Mouse (Mus musculus): ENCODE results near the gene Capn2. TPM values are rescaled to one million over a fixed set of nuclear protein-coding genes. Genes with fewer than 3 reads are reported as not detected.

The Capn2 gene
- polyA plus RNA-seq, 1 experiment from 2014 or later: 152 TPM

DNA sequence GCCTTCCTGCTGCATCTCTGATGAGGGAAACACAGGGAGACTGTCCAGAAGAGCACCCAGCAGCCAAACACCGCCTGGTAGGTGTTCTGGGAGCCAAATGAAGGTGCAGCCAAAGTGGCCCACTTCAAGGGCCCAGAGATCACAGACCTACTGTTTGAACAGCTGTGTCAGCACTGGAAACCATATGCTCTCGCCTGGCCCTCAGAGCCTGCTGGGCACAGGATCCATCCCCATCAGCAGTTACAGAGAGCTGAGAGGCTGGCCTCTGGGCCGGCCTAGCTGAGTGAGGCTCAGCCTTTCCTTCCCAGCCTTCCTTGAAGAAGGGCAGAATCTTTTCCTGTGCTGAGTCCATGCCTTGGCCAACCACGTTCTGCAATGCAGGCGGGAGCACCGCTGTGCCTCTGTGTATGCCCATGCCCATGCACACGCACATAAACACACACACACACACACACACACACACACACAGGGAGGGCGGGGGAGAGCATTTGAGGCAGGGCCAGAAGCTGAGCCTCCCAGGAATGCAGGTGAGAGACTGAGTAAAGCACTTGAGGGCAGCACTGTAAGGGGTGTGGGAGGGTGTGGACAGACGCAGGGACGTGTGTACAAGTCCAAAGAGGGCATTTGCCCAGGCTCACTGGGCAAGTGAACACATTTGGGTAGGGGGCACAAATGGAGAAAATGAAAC lies 8.2 kb downstream of the Capn2 start:
- peaks cover 66% of the 10 kb centered on the region for H3K36me3 ChIP-seq

GRCm38 (mm10) chr1:182506229-182506986 lies 11.0 kb downstream of the Capn2 start:
- ATAC-seq (ENCODE audit: insufficient number of reproducible peaks, insufficient read depth, low FRiP score, low TSS enrichment): no peak
- 66% methylated on average over 7 of the region's 7 CpGs for WGBS
- H3K9ac ChIP-seq: no peak overlapping the region
- no peaks in the 10 kb centered on the region for H3K27me3 ChIP-seq
- H3K4me1 ChIP-seq: peaks cover 15% of the 10 kb centered on the region
- no peaks in the 10 kb centered on the region for H3K9me3 ChIP-seq
- H3K36me3 ChIP-seq: peaks cover 51% of the 10 kb centered on the region
- peak overlapping the region; percentile 64; the same call in 1 of the 2 replicates for H3K27ac ChIP-seq
- H3K4me2 ChIP-seq (replicated peaks): no peak overlapping the region
- no peak overlapping the region for H3K4me3 ChIP-seq

More for the DNA sequence above, 8.2 kb downstream of the Capn2 start:
- H3K27me3 ChIP-seq: no peaks in the 10 kb centered on the region
- H3K4me2 ChIP-seq (replicated peaks): no peak overlapping the region
- peaks cover 11% of the 10 kb centered on the region for H3K4me1 ChIP-seq
- ATAC-seq (ENCODE audit: insufficient number of reproducible peaks, insufficient read depth, low FRiP score, low TSS enrichment): no peak
- no peak overlapping the region for H3K9ac ChIP-seq
- H3K27ac ChIP-seq: no peak overlapping the region
- H3K4me3 ChIP-seq: no peak overlapping the region
- no peaks in the 10 kb centered on the region for H3K9me3 ChIP-seq
- 69% methylated on average over 10 of the region's 10 CpGs for WGBS

- ATAC-seq (ENCODE audit: insufficient number of reproducible peaks, insufficient read depth, low FRiP score, low TSS enrichment): no peak
- Histone ChIP-seq H3K36me3 (peaks cover 40% of the 10 kb centered on the region), H3K27ac (no peak overlapping the region; the same call in 1 of the 2 replicates), H3K4me1 (peaks cover 15% of the 10 kb centered on the region), H3K4me2 (replicated peaks) (no peak overlapping the region), H3K9ac (no peak overlapping the region), H3K27me3 (no peaks in the 10 kb centered on the region), H3K9me3 (no peaks in the 10 kb centered on the region), H3K4me3 (no peak overlapping the region)
- WGBS: 86% methylated on average over 3 of the region's 3 CpGs
These were observed 12.1 kb downstream of the Capn2 start for GRCm38 (mm10) chr1:182505291-182505690.

DNA sequence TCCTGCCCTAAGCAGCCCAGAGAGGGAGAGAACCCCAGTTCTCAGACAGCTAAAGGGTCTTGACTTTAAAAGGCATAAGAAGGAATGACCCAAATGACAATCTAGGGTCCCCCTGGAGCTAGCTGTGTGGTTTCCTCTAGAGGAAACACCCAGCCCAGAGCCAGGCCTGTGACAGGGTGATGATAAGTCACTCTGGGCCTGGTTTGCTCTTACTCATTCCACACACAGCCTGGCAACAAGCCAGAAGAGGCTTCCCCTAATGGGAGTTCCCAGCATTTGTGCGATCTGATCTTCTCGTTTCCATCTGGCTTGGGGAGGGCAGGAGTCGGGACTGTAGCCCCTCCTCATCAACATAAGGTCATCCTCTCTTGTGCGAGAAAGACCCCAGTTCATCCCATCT lies 13.2 kb downstream of the Capn2 start:
- Histone ChIP-seq H3K4me2 (replicated peaks) (no peak overlapping the region), H3K9ac (no peak overlapping the region), H3K27me3 (no peaks in the 10 kb centered on the region), H3K4me1 (peaks cover 15% of the 10 kb centered on the region), H3K9me3 (no peaks in the 10 kb centered on the region), H3K36me3 (peaks cover 29% of the 10 kb centered on the region), H3K27ac (no peak overlapping the region), H3K4me3 (no peak overlapping the region)
- no peak for ATAC-seq (ENCODE audit: insufficient number of reproducible peaks, insufficient read depth, low FRiP score, low TSS enrichment)
- WGBS: 28% methylated on average over 4 of the region's 4 CpGs

GRCm38 (mm10) chr1:182503206-182503900 lies 14.1 kb downstream of the Capn2 start:
- Histone ChIP-seq H3K4me1 (peaks cover 15% of the 10 kb centered on the region), H3K27me3 (no peaks in the 10 kb centered on the region), H3K9me3 (no peaks in the 10 kb centered on the region), H3K36me3 (peaks cover 24% of the 10 kb centered on the region), H3K4me3 (no peak overlapping the region), H3K9ac (no peak overlapping the region), H3K27ac (no peak overlapping the region), H3K4me2 (replicated peaks) (no peak overlapping the region)
- no peak for ATAC-seq (ENCODE audit: insufficient number of reproducible peaks, insufficient read depth, low FRiP score, low TSS enrichment)
- 89% methylated on average over 13 of the region's 13 CpGs for WGBS

GRCm38 (mm10) chr1:182502491-182503050 lies 14.8 kb downstream of the Capn2 start:
- WGBS: 84% methylated on average over 7 of the region's 7 CpGs
- Histone ChIP-seq H3K9me3 (no peaks in the 10 kb centered on the region), H3K4me3 (no peak overlapping the region), H3K36me3 (peaks cover 24% of the 10 kb centered on the region), H3K27me3 (no peaks in the 10 kb centered on the region), H3K9ac (no peak overlapping the region), H3K4me1 (peaks cover 15% of the 10 kb centered on the region), H3K4me2 (replicated peaks) (no peak overlapping the region), H3K27ac (no peak overlapping the region)
- 0 out of 2 replicates have a peak, but pooled peaks have one; percentile 22 for ATAC-seq (ENCODE audit: insufficient number of reproducible peaks, insufficient read depth, low FRiP score, low TSS enrichment)

GRCm38 (mm10) chr1:182501815-182502405 lies 15.5 kb downstream of the Capn2 start:
- WGBS: 86% methylated on average over 7 of the region's 7 CpGs
- ATAC-seq (ENCODE audit: insufficient number of reproducible peaks, insufficient read depth, low FRiP score, low TSS enrichment): no peak
- Histone ChIP-seq H3K36me3 (peaks cover 29% of the 10 kb centered on the region), H3K4me2 (replicated peaks) (no peak overlapping the region), H3K4me3 (no peak overlapping the region), H3K27ac (no peak overlapping the region), H3K9me3 (no peaks in the 10 kb centered on the region), H3K27me3 (no peaks in the 10 kb centered on the region), H3K9ac (no peak overlapping the region), H3K4me1 (peaks cover 20% of the 10 kb centered on the region)

DNA sequence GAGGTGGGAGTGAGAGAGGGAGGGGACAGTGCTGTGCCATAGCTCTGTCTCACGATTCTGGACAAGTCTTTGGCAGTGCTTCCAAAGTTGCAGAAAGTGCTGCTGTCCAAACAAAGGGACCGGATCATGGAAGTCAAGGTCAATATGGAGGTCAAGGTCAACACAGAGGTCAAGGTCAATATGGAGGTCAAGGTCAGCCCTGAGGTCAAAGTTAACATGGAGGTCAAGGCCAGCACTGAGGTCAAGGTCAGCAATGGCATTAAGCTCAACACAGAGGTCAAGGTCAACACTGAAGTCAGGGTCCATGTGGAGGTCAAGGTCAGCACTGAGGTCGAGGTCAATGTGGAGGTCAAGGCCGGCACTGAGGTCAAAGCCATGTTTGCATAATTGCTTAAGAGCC lies 16.6 kb downstream of the Capn2 start:
- WGBS: 82% methylated on average over 4 of the region's 4 CpGs
- Histone ChIP-seq H3K36me3 (peaks cover 29% of the 10 kb centered on the region), H3K9me3 (no peaks in the 10 kb centered on the region), H3K4me1 (peaks cover 29% of the 10 kb centered on the region), H3K27me3 (no peaks in the 10 kb centered on the region), H3K4me3 (no peak overlapping the region), H3K4me2 (replicated peaks) (no peak overlapping the region), H3K27ac (no peak overlapping the region), H3K9ac (no peak overlapping the region)
- ATAC-seq (ENCODE audit: insufficient number of reproducible peaks, insufficient read depth, low FRiP score, low TSS enrichment): no peak

DNA sequence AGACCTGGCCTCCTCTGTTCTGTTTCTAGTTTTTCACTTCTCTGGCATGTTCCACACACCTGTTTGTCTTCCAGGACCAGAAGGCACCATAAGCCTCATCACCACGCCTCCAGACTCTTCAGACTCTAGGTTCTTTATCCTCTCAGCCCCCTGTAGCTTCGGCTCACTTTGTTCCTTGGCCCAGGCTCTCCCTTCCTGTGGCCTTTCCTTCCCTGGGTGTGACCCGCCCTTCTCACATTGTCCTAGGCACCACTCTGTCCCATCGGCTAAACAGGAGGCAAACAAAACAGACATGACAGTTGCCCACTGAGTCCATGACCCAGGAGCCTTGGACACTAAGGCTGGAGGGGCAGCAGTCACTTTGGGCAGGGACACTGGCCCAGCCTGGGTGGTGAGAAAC lies 17.2 kb downstream of the Capn2 start:
- no peaks in the 10 kb centered on the region for H3K27me3 ChIP-seq
- WGBS: 80% methylated on average over 4 of the region's 4 CpGs
- peaks cover 23% of the 10 kb centered on the region for H3K36me3 ChIP-seq
- no peak for ATAC-seq (ENCODE audit: insufficient number of reproducible peaks, insufficient read depth, low FRiP score, low TSS enrichment)
- H3K9ac ChIP-seq: no peak overlapping the region
- peaks cover 29% of the 10 kb centered on the region for H3K4me1 ChIP-seq
- no peak overlapping the region for H3K27ac ChIP-seq
- H3K4me2 ChIP-seq (replicated peaks): no peak overlapping the region
- H3K9me3 ChIP-seq: no peaks in the 10 kb centered on the region
- no peak overlapping the region for H3K4me3 ChIP-seq

- Histone ChIP-seq H3K27me3 (no peaks in the 10 kb centered on the region), H3K27ac (no peak overlapping the region), H3K36me3 (peaks cover 18% of the 10 kb centered on the region; the same call in 1 of the 2 replicates), H3K4me1 (peaks cover 30% of the 10 kb centered on the region), H3K9me3 (no peaks in the 10 kb centered on the region), H3K4me2 (replicated peaks) (no peak overlapping the region), H3K4me3 (no peak overlapping the region), H3K9ac (no peak overlapping the region)
- no peak for ATAC-seq (ENCODE audit: insufficient number of reproducible peaks, insufficient read depth, low FRiP score, low TSS enrichment)
- WGBS: 82% methylated on average over 9 of the region's 9 CpGs
These were observed 17.8 kb downstream of the Capn2 start for GRCm38 (mm10) chr1:182499443-182500089.

- Histone ChIP-seq H3K36me3 (peaks cover 18% of the 10 kb centered on the region; the same call in 1 of the 2 replicates), H3K4me1 (peaks cover 17% of the 10 kb centered on the region; the same call in 1 of the 2 replicates), H3K9ac (no peak overlapping the region), H3K27ac (no peak overlapping the region), H3K4me2 (replicated peaks) (no peak overlapping the region), H3K27me3 (no peaks in the 10 kb centered on the region), H3K9me3 (no peaks in the 10 kb centered on the region), H3K4me3 (no peak overlapping the region)
- ATAC-seq (ENCODE audit: insufficient number of reproducible peaks, insufficient read depth, low FRiP score, low TSS enrichment): no peak
- 64% methylated on average over 4 of the region's 4 CpGs for WGBS
These were observed 19.7 kb downstream of the Capn2 start for GRCm38 (mm10) chr1:182497736-182498135.

All from embryonic facial prominence, embryonic 12.5 days (tissue).